Mouse (Mus musculus): Measurements from ENCODE around the gene Snx20. TPM values are rescaled to one million over a fixed set of nuclear protein-coding genes. Genes with fewer than 3 reads are reported as not detected.
A peak's percentile ranks its signal among the peaks of the same experiment; 100 is the strongest.

Snx20 gene
- total RNA-seq, 2 experiments from 2014 or later: 2.5 to 2.7 TPM

DNA sequence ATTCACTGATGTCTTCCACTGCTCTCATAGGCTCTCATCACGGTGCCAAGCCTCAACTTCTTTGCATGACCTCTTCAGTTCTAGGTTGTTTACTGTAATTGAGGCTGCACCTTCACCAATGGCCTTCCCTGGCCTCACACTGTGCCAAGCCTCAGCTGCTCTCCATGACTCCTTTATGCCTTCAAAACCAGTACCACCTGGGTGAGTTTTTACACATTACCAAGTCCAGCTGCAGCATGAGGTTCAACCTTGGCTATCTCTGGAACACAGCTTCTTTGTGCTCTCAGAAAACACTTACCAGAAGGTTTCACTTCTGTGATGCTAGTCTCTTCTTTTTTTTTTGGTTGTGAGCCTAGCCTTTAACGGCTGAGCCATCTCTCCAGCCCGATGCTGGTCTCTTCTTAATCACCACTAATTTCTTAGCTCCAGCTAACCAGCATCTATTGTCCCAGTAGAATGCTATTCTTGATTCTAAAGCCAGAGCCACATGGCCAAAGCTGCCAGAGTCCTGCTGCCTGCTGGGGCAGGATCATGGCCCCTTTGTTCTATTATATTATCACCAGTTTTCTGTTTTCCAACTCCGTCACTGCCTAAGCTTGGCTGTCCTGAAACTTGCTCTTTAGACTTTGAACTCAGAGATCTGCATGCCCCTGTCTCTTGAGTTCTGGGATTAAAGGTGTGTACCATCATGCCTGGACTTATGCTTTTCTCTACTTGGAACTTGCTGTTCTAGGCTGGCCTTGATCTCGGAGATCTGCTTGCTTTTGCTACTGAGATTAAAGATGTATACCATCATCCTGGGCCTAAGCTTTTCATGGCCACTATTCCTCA lies 7.0 kb upstream of the Snx20 start:
- DNase-seq: no peak

DNA sequence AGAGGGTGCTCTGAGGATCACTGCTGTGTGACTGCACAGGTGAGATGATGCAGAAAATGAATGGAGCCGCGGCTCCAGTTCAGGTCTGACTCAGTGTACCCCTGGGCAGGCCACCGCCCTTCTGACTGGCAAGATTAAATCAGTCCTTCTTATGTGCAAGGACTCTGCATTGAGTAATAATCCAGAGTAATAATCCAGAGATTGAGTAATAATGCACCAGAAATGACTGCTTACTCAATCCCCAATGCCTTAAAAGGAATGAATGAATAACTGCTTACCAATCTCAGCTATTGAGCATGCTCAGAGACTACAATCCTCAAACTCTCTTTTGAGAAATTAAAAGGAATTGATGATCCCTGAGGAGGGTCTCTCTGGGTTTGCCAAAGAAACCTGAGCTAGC lies 3.0 kb upstream of the Snx20 start:
- no peak for DNase-seq

DNA sequence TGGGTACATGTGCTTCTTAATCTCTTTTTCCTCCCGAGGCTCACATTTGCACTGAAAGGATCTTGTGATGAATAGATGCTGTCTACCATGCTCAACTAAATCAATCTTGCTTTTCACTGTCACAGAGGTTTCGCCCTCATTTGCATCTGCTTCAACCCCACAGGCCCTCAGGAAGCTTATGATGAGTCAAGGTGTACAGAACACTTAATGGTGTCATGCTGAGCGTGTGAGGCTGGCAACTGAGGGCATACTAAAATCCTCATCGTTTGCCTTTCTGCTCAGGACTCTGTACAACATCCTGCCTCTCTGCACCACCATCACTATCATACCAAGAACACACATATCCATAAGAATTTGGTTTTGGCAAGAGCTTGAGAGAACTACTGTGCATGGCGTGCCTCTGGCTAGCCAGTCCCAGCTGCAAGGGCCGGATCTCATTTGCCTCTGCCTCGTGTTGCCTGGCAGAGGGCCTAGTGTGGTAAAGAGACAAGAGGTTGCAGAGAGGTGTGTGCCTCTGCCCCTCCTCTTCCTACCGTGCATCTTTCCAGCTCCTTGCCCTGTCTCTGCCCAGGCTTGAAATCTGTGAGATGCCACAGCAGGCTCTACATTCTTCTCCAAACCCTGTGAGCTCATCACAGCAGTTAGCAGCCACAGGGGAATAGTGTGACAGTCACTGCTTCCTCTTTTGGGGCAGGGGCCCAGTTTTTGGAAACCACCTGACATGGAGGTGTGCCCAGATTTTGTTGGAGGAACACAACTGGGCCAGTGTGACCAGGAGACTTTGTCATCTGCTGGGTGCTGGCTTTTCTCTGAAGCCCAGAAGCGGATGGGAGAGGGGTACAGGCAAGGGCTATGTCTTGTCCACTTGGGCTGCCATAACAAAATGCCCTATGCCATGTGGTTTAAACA lies 1.4 kb upstream of the Snx20 start:
- DNase-seq: no peak

DNA sequence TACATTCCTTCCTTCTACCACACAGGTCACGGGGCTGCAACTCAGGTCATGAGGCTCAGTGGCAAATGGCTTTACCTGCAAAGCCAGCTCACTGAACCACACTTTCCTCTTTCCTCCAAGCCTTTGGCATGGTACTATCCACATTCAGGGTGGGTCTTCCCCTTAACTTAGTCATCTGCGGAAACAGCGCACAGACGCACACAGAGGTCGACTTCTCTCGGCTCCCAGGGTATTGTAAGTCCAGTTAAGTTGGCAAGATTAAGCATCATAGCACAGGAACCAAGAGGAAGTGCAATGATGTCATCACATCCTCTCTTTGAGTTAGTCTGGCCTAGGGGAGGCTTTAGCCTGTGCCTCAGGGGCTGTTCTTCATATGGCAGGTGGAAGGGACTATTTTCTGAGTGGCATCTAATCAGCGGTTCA lies 2.6 kb downstream of the Snx20 start:
- no peak for DNase-seq

DNA sequence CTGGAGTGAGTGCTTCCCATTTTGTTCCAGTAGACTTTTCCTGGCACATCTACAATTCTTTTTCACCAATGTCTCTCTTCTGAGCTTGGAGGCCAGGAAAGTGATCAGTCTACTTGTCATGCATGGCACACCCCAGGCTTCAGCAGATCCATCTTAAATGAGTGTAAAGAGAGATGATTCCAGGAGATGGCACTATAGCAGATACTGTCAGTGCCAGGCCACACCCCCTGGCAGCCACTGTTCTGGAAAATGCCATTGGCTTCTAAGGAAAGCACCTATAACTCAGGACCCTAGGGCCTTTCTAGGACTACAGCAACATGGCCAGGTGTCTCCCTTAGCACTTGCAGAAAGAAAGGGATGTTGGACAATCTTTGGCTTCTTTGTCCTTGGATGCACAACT lies 4.8 kb downstream of the Snx20 start:
- peak; percentile 49 for DNase-seq

DNA sequence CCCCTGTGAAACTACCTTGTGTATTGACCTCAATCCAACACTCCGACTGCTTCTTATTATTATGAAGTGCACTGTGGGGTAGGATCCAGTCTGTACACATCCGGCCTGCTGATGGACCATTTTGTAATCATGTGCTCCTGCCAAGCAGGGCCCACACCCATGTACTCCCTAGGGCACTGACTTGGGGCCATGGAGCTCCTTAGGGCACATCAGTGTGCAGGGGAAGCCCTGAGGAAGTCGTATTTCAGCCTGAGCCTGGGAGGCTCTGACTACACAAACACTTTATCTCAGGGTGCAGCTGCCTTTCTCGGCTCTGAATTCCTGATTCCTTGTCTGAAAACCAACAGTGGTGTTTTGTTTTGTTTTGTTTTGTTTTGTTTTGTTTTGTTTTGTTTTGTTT lies 5.7 kb downstream of the Snx20 start:
- no peak for DNase-seq

DNA sequence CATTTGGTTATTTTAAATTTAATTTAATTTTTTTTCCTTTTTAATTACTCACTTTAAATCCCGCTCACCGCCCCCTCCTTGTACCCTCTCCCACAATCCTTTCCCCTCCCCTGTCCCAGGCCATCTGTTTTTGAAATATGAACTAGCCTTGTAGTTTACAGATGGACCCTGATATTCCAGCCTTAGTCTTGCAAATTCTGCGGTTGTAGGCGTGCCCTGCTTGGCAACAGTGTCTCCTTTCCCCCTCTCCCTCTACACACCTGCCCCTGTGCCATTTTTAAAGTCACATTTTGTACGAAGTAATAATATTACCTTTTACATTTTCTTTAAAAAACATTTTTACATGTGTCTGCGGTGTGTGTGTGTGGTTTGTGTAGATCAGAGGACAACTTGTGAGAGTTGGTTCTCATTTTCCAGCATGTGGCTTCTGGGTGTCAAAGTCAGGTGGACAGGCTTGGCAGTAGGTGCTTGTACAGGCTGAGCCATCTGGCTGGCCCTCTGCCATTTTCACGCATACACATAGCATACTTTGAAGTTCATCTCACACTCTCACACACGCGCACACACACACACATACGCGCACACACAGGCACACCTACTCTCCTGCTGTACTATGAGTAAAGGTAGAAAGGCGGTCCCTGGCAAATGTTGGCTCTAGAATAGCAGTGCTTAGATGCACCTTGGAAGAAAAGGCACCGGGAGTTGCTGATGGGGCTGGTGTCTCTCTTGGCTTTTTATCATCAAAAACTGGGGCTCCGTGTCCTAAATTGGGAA lies 7.7 kb downstream of the Snx20 start:
- DNase-seq: no peak

DNA sequence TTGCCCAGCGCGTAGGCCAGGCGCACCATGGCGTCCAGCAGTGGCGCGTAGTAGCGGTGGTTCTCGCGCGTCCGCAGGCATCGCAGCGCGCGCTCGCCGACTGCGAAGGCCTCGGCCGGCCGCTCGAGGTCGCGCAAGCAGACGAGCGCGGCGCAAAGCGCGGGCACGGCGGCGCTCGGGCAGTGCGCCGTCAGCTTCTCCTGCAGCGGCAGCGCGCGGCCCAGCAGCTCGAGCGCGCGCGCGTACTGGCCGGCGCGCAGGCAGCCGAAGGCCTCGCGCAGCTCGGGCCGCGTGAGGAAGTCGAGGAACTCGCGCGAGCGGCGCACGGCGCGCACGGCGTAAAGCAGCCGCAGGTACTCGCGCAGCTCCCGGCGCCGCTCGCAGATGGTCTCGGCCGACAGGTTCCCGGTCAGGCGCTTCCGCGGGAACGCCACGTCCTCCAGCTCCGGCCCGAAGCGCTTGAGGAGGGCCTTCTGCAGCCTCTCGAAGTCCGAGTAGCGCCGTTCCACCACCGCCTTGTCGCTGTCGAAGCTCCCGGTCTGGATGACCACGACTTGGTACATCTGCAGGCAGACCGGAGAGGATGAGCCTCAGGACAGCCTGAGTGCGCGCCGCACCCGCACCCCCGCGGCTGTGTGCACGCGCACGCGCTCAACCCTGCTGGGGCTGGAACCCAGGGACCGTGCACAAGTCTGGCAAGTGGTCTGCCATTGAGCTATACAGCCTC lies 8.5 kb downstream of the Snx20 start:
- DNase-seq: peak; percentile 85

DNA sequence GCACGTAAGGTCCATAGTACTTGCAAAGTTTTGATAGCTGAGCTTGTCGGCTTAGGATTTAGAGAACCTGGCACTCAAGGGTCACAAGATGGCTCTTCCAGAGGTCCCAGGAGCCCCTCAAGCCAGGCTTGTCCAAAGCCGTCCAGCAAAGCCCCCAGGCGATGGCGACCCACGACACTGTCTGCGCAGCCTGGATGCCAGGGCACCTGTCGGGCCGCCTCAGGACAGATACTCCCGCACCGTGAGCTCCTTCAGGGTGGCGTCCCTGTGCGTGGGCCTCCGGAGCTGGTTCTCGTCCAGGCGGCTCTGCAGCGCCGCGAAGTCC lies 9.0 kb downstream of the Snx20 start:
- no peak for DNase-seq

DNA sequence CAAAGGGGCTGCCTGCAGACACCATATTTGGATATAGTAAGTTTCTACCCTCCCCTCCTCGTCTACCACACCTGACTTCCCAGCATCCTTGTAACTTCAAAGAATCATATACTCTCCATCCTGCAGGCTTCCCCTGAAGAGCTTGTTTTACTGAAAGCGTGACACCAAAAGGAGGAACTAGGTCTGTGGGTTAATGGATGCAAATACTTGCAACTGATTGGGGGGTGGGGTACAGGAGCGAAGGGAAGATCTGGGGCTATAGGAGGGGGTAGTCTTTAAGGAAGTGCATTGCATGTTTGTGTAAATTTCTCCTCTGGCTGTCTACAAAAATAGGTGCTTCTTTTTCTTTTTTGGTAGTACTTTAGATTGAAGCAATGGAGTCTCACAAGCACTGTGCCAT lies 9.5 kb downstream of the Snx20 start:
- DNase-seq: no peak

DNA sequence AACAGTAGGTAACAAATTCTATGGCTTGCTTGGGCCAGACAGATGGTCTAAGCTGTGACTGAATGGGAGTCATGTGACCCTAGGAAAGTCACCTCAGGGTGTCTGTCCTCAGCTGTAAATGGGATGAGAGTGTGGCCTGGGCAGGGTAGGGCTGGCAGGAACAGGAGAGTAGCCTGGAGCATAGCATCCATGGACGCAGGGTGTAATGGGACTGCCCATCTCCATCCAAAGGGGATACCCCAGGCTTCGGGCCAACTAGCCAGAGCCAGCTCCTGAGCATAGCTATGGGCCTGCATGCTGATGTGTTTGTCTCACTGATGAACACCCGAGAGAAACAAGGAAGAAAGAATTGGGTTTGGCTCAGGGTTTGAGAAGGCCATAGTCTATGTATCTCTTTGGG lies 11.7 kb downstream of the Snx20 start:
- no peak for DNase-seq

DNA sequence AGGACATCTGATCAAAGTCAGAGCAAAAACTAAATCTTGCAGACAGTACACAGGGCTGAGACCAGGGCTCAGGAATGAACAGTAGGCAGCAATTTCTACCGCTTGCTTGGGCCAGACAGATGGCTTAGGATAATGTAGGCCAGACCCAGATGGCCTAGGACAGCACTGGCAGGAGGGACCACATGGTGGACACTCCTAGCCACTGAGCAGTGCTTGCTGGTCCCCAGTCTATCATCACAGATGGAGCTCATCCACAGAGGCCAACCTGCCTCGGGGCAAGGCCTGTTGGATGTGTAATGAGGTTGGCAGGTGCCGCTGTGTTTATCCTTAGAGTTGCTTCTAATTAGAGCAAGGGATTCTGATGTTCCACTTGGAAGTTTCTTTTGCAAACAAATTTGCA lies 12.6 kb downstream of the Snx20 start:
- DNase-seq: no peak

DNA sequence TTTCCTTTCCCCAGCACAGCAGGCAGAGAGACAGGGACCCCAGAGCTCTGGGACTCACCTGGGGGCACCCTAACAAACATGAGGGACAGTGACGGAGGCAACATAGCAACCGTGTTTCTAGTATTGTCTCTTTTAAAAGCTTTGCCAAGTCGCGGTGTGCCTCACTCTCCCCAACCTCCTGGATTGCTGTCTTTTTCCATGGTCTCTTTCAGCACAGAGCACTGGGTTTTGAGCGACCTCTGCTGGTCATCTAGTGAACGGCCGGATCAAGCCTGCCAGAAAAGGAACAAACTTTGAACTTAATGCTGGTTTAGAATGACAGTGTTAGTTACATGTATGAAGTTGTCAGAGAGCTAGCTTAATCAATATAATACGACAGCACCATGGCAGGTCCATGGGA lies 14.5 kb downstream of the Snx20 start:
- DNase-seq: peak; percentile 86

DNA sequence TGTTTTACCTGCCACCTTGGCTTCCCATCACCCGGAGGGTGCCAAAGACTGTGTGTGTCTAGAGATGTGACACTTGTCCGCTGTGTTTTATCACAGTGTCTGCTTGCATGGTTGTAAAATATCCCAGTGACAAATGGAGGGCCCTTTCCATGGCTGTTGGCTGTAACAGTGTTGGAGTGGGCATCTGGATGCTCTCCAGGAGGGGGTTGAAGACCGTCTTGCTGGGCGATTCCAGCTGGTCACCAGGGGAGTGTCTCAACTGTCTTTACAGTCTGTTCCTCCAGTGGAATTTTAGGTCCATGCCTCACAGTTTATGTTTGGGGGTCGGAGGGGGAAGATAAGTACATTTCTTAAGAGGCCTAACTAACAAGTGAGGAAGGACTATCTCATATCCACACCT lies 15.0 kb downstream of the Snx20 start:
- DNase-seq: no peak

DNA sequence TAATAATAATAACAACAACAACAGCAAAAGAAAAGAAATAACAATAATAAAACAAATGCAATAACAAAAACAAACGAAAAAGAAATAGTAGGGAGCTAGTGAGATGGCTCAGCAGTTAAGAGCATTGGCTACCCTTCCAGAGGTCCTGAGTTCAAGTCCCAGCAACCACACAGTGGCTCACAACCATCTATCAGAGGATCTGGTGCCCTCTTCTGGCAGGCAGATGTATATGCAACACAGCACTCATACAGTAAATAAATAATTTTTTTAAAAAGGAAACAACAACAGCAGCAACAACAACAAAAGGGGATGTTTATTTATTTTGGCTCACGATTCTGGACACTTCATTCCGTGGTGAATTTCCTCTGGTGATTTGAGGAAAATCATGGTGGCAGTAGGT lies 16.4 kb downstream of the Snx20 start:
- no peak for DNase-seq

DNA sequence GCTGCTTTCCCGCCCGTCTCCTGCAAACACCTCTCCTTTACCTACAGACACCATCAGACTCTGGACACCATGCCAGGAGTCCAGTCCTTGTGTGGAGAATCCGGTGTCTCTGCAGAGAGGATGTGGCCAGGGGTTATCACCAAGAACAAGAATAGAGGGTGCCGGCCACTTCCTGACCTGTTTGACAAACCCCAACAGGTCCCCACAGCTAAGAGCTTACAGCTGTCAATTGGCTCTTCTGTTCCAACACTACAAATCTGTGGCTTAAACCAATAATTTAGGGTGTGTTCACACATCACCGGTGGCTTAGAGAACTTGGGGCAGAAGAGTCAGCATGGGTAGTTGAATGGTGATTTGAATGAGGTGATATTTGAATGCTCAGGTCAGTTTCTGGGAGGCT lies 17.3 kb downstream of the Snx20 start:
- DNase-seq: no peak

DNA sequence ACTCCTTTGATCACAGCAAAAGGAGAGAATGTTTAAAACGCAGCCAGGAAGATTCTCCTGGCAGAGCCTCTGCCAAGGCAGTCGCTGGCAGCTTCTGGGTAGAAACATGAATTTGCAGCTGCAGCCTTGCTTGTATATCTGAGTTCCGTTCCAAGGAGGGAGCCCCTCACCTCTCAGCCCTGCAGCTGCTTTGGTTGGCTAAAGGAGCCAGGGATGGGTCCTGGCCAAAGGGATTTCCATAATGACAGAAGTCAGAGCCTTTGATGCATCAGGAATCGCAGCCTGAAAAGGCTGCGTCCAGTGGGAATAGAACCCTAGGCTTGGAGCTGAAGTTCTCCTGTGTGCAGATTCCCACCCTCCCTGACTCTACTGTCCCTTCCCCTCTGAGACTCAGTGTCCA lies 20.9 kb downstream of the Snx20 start:
- no peak for DNase-seq

DNA sequence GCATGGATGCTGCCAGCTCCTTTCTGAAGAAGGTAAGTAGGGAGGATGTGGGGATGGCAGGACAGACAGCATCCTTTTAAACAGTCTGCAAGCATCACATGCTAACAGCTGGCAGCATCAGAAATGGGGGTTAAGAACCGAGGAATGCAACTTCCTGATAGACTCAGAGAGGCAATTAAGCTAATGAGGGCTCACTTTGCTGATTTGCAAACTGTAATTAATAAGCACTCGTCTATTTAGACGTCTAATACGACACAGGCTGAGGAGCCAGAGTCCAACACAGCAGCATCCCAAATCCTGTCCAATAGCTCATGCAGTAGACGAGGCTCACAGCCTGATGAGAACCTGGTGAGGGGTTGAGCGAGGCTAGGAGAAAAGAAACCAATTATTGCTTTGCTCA lies 25.7 kb downstream of the Snx20 start:
- DNase-seq: no peak

DNA sequence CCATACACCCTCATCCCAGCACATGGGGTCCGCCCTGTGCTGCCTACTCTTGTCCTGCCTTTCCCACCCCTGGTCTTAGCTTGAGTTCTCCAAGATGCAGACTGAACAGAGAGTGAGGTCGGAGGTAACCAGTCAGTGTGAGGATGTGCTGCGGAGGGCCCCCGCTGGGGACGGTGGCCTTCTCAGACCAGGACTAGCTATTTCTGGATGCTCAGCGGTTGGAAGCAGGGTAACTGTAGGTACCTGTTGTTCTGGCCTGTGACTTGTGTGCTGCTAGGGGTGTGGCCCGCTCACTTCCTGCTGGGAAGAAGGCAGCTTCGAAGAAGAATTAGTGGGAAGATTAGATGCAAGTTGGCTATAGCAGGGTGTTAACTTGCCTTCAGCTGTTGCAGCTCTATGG lies 26.9 kb downstream of the Snx20 start:
- no peak for DNase-seq

DNA sequence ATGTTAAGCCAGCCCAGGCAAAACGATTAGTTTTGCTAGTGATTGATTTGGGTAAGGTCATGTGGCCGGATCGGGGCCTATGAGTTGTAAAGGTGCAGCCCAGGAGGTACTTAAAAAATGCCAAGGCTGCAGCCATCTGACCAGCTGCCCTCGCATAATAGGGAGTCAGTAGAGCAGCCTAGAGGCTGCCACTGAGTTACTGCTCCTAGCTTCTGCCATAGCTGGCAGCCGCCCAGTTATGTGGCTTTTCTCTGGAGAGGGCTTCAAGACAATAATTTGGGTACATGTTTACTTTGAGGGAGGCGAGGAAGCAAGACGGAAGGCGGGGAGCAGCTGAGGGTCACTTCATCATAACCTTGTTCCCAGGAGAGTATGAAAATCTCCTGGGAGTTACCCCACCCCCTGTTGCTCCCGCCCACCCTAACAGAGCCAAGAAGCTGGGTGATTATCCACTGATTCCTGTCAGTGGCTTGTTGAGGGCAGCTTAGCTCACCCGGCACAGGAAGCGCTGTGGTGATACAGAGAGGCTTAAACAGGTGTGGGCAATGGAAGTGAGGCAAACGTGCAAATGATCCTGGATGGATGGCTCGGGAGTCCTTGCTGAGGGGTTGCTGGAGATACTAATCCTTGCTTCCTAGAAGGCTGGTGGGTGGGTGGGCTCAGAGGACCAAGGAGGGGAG lies 30.4 kb downstream of the Snx20 start:
- peak; percentile 54 for DNase-seq
